Mouse (Mus musculus) central nervous system, embryonic 11.5 days (tissue): ENCODE data around the gene Nrm. TPM values are rescaled to one million over a fixed set of nuclear protein-coding genes. Genes with fewer than 3 reads are reported as not detected.

Source experiments
- polyA plus RNA-seq: library from polyadenylated mRNA; depleted of rRNA; stranded (reverse); fragments of >200 nt; gene quantifications from 2 replicates; pipeline ENCODE4 v1.2.3, GENCODE M21; 2012; rRNA removed

Nrm gene
- 61.1 and 62.0 TPM in 2 replicates for polyA plus RNA-seq

DNA sequence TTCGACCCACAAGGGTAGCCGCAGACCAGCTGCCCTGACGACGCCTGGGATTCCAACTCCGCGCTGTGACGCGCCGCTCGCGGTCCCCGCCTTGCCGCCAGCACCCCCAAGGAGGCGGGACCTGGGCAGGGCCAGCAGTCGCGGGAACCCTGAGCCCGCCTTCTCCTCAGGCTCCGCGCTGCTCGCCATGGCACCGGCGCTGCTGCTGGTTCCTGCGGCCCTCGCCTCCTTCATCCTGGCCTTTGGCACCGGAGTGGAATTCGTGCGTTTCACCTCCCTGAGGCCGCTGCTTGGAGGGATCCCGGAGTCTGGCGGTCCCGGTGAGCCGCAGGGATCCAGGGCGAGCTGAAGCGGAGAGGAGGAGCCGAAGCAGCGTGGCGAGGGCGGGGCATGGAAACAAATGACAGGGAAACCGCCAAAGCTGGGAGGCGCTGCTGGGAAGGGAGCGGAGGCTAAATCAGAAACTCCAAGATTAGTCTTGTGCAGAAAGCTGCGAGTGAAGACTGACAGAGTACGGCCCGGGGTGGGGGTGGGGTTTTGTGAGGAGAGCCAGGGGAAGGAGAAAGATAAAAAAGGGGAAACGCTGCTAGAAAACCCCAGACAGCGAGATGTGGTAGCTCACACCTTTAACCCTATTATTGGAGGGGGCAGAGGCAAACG lies at the start of gene Nrm:
Gene Nrm (plus strand): TSS at position 121 of the 660 bp plus-strand sequence.

DNA sequence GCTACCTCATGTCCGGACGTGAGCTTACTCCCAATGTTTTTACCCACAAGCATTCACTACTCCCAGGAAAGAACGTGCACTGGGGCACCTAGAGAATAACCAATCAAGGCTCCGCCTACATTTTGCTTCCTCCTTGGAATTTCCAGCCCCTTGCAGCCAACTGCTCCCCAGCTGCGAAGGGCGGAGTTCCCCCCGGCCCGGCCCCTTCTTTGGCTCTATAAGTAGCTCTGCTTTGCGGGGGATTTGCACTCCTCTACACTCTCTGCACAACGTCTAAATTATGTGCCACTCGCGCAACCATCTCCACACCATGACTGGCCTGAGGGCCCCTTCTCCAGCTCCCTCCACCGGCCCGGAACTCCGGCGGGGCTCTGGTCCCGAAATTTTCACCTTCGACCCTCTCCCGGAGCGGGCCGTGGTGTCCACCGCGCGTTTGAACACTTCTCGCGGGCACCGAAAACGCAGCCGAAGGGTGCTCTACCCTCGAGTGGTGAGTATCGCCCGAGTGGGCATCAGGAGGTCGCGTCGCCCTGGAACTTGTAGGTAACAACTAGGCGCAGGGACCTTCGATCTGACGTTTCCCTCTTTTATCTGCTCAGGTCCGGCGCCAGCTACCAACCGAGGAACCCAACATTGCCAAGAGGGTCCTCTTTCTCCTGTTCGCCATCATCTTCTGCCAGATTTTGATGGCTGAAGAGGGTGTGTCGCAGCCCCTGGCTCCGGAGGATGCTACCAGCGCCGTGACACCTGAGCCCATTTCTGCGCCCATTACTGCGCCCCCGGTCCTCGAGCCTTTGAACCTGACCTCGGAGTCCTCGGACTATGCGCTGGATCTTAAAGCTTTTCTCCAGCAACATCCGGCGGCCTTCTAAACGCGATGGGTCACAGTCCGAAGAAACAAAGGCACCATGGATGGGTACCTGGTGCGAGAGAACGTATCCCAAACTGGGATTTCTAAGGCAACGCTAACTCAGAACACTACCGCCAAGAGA lies 39.4 kb upstream of the Nrm start, which contains the start of gene Ier3:
Gene Ier3 (plus strand): TSS at position 246 of the 992 bp plus-strand sequence.

GRCm38 (mm10) chr17:35822964-35823937 lies 37.9 kb upstream of the Nrm start, which contains the start of gene Flot1:
Flot1 (plus strand) TSS chr17:35823230.

GRCm38 (mm10) chr17:35838122-35838544 lies 23.0 kb upstream of the Nrm start, which contains the start of gene Tubb5:
Tubb5 (minus strand) TSS chr17:35838306.

DNA sequence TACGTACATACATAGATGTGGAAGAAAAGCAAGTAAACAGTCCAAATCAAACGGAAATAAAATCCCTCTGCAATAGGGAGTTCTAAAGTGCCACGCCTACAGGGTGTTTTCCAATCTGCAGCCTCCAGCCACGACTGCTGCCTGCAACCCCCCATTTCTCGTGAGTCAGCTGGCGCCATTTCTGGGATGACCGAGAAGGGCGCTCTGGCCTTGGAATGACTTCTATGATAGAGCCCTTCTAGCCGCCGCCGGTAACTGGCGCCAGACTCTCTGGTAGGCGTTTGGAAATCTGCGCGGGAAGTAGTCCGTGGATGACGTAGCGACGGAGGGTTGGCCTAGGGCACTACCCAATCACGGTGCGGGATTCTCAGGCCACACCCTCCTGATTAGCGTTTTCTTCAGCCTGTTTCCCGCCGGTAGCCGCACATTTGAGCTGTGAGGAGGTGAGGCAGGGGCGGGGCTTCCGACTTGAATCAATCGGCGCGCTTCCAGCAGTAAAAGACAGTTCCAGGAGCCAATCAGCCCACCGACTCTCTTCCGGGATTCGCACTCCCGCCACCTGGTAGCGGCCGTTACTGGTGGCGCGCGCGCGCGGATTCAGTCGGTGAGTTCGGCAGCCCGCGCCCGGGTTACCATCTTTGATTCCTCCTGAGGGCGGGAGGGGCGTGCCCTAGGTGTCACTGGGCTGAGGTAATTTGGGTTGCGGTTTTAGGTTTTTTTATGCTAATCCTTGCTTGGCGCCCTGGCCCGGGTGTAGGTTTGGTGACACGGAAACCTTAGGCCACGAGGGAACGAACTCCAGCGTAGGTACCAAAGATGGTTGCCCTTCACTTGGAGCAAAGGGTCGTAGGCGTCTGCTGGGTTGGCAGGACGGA lies 19.8 kb upstream of the Nrm start, which contains the start of gene Mdc1:
Gene Mdc1 (plus strand): TSS at position 440 of the 875 bp plus-strand sequence.

GRCm38 (mm10) chr17:35865481-35866280 lies 4.6 kb downstream of the Nrm start, which contains the start of gene Ppp1r18:
Ppp1r18 (plus strand) TSS chr17:35865593.

DNA sequence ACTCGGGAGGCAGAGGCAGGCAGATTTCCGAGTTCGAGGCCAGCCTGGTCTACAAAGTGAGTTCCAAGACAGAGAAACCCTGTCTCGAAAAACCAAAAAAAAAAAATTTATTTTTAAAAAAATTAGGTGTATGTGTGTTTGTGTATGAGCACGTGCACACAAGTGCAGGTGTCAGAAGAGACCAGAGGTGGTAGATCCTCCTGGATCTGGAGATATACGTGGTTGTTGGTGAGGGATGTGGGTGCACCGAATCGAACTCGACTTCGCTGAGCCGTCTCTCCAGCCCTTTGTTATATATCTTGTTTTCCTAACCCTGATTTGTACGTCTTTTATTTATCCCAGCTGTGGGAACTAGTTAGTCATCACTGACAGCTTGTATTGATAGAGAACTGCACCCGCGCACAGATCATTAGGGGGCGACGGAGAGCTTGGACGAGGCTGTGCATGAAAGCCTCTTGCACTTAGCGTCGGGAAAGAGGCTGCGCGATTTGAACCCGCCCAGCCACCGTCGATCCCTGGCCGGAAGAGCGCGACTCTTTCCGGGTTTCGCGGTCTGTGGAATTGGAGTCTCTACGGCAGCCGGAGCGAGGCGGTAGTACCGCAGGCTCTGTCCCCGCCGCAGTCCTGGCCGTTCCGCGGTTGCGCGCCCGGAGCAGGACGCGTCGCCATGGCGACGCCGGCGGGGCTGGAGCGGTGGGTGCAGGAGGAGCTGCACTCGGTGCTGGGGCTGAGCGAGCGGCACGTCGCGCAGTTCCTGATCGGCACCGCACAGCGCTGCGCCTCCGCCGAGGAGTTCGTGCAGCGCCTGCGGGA lies 18.3 kb downstream of the Nrm start, which contains the start of gene Dhx16:
Gene Dhx16 (plus strand): TSS at position 575 of the 813 bp plus-strand sequence.

GRCm38 (mm10) chr17:35896781-35897643 lies 35.9 kb downstream of the Nrm start, which contains the start of gene 2310061I04Rik:
2310061I04Rik (minus strand) TSS chr17:35897431.

DNA sequence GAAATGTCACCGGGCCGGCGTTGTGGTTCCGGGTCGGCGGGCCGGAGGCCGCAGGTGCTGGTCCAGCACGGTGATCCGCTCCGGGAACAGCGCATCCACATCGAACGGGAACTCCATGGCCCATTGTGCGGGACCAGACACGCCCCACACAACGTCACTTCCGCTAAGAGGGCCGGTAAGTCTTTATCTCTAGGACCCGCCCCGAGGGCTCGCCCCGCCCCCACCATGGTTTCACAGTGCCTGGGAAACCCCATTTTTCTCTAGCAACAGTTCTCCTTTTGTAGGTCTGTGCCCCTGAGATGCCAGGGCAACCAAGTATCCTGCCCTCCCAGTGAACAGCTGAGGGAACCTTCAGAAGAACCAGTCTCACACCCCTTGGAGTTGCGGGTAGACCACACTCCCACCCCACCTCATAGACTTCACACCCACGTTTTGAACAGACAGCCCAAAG lies 48.8 kb downstream of the Nrm start, which contains the start of gene Atat1:
Gene Atat1 (minus strand): TSS at position 157 of the 451 bp plus-strand sequence.

Other genes starting within 250 kb of the Nrm start
- not detected in 2 replicates for gene Gm9573, start 234.7 kb upstream of the Nrm start, polyA plus RNA-seq
- gene Mucl3, start 217.6 kb upstream of the Nrm start, polyA plus RNA-seq = 0.08 and 0.16 TPM in 2 replicates
- gene Vars2, start 193.7 kb upstream of the Nrm start, polyA plus RNA-seq = 31.5 and 40.9 TPM in 2 replicates
- gene Gtf2h4, start 187.6 kb upstream of the Nrm start, polyA plus RNA-seq = 40.9 and 46.6 TPM in 2 replicates
- gene Ddr1, start 156.7 kb upstream of the Nrm start, polyA plus RNA-seq = 85.4 and 116 TPM in 2 replicates
- gene Ier3, start 39.6 kb upstream of the Nrm start, polyA plus RNA-seq = 2.3 and 3.8 TPM in 2 replicates
- 53.2 and 54.8 TPM in 2 replicates for gene Flot1, start 38.1 kb upstream of the Nrm start, polyA plus RNA-seq
- gene Tubb5, start 23.0 kb upstream of the Nrm start, polyA plus RNA-seq = 1,643 and 2,189 TPM in 2 replicates
- gene Mdc1, start 19.8 kb upstream of the Nrm start, polyA plus RNA-seq = 37.8 and 41.2 TPM in 2 replicates
- 47.5 and 56.9 TPM in 2 replicates for gene Ppp1r18, start 4.3 kb downstream of the Nrm start, polyA plus RNA-seq
- gene Dhx16, start 18.5 kb downstream of the Nrm start, polyA plus RNA-seq = 72.6 and 76.7 TPM in 2 replicates
- gene 2310061I04Rik, start 36.1 kb downstream of the Nrm start, polyA plus RNA-seq = 40.5 and 45.6 TPM in 2 replicates
- 136 and 230 TPM in 2 replicates for gene Atat1, start 48.8 kb downstream of the Nrm start, polyA plus RNA-seq
- gene Mrps18b, start 55.1 kb downstream of the Nrm start, polyA plus RNA-seq = 46.6 and 55.3 TPM in 2 replicates
- gene Ppp1r10, start 55.1 kb downstream of the Nrm start, polyA plus RNA-seq = 46.3 and 48.5 TPM in 2 replicates
- gene Abcf1, start 108.4 kb downstream of the Nrm start, polyA plus RNA-seq = 95.0 and 180 TPM in 2 replicates
- 35.1 and 60.9 TPM in 2 replicates for gene Gnl1, start 118.5 kb downstream of the Nrm start, polyA plus RNA-seq
- 43.4 and 44.2 TPM in 2 replicates for gene Prr3, start 118.9 kb downstream of the Nrm start, polyA plus RNA-seq
- 0.96 and 0.99 TPM in 2 replicates for gene H2-T24, start 159.2 kb downstream of the Nrm start, polyA plus RNA-seq
- 4.6 and 5.0 TPM in 2 replicates for gene H2-T23, start 171.5 kb downstream of the Nrm start, polyA plus RNA-seq
- gene H2-T22, start 181.4 kb downstream of the Nrm start, polyA plus RNA-seq = 10.6 and 12.9 TPM in 2 replicates
- not detected in 2 replicates for gene Gm6034, start 181.6 kb downstream of the Nrm start, polyA plus RNA-seq
- gene Gm11127, start 197.1 kb downstream of the Nrm start, polyA plus RNA-seq = not detected in 2 replicates